Mouse (Mus musculus) embryonic facial prominence, embryonic 15.5 days (tissue): ENCODE results near the gene Lrrc74a. TPM values are rescaled to one million over a fixed set of nuclear protein-coding genes. Genes with fewer than 3 reads are reported as not detected.

ENCODE experiments used
- ATAC-seq: fragments of 200-750 bp; cut with Nextera tagmentation; 2 replicates; pipeline ENCODE4 v1.8.0; 2017; ENCODE audit warnings: low read depth, moderate TSS enrichment; ENCODE audit not compliant: insufficient number of reproducible peaks, low FRiP score, low TSS enrichment
- H3K27ac ChIP-seq: fragments of 300-500 bp; sonication (generic); replicated peaks from 2 replicates; pipeline ENCODE4 v1.5.1; 2015; ENCODE audit warnings: mild to moderate bottlenecking, inconsistent platforms
- H3K27me3 ChIP-seq: fragments of 300-500 bp; sonication (generic); 2 replicates; pipeline ENCODE4 v1.6.1; 2015; ENCODE audit warnings: inconsistent platforms
- H3K36me3 ChIP-seq: fragments of 300-500 bp; sonication (generic); 2 replicates; pipeline ENCODE4 v1.6.1; 2015; ENCODE audit warnings: mild to moderate bottlenecking, inconsistent platforms
- H3K4me1 ChIP-seq: fragments of 300-500 bp; sonication (generic); 2 replicates; pipeline ENCODE4 v1.6.1; 2015; ENCODE audit warnings: inconsistent platforms
- H3K4me2 ChIP-seq: fragments of 300-500 bp; sonication (generic); replicated peaks from 2 replicates; pipeline ENCODE4 v1.6.1; 2015; ENCODE audit warnings: mild to moderate bottlenecking, inconsistent platforms
- H3K4me3 ChIP-seq: fragments of 300-500 bp; sonication (generic); replicated peaks from 2 replicates; pipeline ENCODE4 v1.5.1; 2015; ENCODE audit warnings: mild to moderate bottlenecking, inconsistent platforms
- H3K9ac ChIP-seq: fragments of 300-500 bp; sonication (generic); 2 replicates; pipeline ENCODE4 v1.6.1; 2015; ENCODE audit warnings: inconsistent platforms
- H3K9me3 ChIP-seq: fragments of 300-500 bp; sonication (generic); replicated peaks from 2 replicates; pipeline ENCODE4 v1.6.1; 2016; ENCODE audit warnings: inconsistent platforms
- WGBS: fragments of 180-500 bp; shearing (Covaris S2); methylation state at CpG from one replicate; pipeline ENCODE4 v1.1.7; 2015; 5-methylcytosine and 5-hydroxymethylcytosine counted together
- polyA plus RNA-seq: library from polyadenylated mRNA; unstranded; fragments of >200 nt; fragmentation: Nextera tagmentation; extraction: Ambion mirVana; gene quantifications from 2 replicates; pipeline ENCODE4 v1.2.1, GENCODE M21; 2015

Lrrc74a gene
- polyA plus RNA-seq, 1 experiment from 2014 or later = not detected

DNA sequence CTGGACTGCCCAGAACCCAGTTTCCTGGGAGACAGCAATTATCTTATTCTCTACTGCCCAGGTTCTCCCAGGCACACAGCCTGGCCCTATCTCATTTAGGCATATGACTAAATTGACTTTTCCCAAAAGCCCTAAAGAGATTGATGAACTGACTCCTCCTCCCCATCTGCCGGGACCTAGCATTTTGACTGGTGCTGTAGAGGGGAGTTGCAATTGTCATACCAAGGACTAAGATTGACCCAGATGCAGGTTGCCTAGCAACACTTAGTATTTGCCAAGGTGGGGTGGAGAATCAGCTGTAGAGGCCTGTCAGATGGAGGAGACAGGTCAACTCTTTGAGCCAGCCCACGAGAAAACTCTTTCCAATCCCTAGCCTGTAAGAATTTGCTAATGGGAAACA lies 36.2 kb upstream of the Lrrc74a start:
- Histone ChIP-seq H3K27ac (no peak overlapping the region), H3K36me3 (peaks cover 8% of the 10 kb centered on the region; the same call in 1 of the 2 replicates)
- 84% methylated on average over 2 of the region's 2 CpGs for WGBS

DNA sequence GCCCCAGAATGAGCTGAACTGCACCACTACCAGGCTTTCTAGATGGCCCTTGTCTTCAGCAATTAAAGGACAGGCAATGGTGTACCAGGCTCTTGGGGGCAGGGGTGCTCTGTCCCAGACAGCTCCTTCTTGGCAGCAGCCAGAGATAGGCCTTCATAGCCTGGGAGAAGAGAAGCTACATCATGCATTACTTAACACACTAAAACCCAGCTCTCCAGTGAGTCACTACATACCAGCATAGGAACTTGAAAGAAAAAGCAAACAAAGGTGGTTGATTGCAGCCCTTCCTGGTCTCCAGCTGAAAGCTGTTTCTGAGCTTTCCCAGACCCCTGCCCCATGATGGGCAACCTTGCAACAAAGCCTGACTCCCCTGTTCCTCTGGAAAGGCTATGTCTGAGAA lies 35.6 kb upstream of the Lrrc74a start:
- ATAC-seq = no peak
- no peaks in the 10 kb centered on the region; the same call in 1 of the 2 replicates for H3K9me3 ChIP-seq
- H3K9ac ChIP-seq = no peak overlapping the region
- H3K27me3 ChIP-seq = no peaks in the 10 kb centered on the region
- peaks cover 8% of the 10 kb centered on the region; the same call in 1 of the 2 replicates for H3K36me3 ChIP-seq
- H3K4me1 ChIP-seq = peaks cover 21% of the 10 kb centered on the region; the same call in 1 of the 2 replicates
- no peak overlapping the region for H3K4me2 ChIP-seq
- H3K27ac ChIP-seq = no peak overlapping the region
- H3K4me3 ChIP-seq = no peak overlapping the region

More for the DNA sequence above, 36.2 kb upstream of the Lrrc74a start:
- Histone ChIP-seq H3K4me3 (no peak overlapping the region), H3K4me2 (no peak overlapping the region), H3K27me3 (no peaks in the 10 kb centered on the region), H3K4me1 (peaks cover 21% of the 10 kb centered on the region; the same call in 1 of the 2 replicates), H3K9ac (no peak overlapping the region), H3K9me3 (no peaks in the 10 kb centered on the region; the same call in 1 of the 2 replicates)
- ATAC-seq = no peak

DNA sequence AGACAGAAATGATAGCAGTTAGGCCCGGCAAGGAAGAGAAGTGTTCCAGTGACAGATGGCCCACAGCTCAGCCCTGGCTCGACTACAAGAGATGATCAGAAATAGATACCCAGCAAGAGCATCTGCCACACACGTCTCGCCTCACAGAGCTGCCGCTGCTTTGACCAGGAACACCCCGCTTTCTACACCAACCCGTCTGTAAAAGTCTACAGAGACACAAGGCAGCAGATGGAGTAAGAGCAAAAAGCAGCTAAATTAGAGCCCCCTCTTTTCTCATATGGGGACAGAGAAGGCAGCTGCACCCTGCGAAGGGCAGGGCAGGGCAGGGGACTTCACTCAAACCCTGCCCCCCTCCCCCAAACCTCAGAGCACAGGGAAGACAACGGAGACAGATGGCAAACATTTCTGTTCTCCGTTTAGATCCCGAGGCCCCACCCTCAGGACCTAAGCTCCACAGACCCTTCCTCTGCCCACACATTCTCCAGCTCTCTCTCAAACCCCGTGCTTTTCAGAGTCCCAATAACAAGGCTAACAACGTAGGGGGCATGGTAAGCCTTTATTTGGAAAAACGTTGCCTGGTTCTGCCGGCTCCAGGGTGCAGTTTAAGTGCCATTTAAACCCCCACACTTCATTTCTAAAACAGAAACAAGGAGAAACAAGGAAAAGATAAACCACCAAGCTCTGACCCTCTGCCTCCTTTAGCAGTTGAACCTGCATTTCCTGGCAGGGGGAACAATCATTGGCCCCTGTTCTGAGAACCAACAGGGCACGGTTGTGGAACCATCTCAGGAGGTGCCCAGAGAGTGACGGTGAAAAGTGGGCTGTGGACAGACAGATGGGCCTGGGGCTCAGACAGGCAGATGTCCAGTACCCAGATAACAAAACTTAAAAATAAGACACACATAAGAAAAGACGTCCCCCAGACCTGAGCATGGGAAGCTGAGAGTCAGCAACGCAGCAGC lies 33.9 kb upstream of the Lrrc74a start:
- Histone ChIP-seq H3K9ac (no peak overlapping the region), H3K9me3 (no peaks in the 10 kb centered on the region; the same call in 1 of the 2 replicates), H3K27ac (peak overlapping the region; percentile 3; the same call in 1 of the 2 replicates), H3K36me3 (peaks cover 12% of the 10 kb centered on the region; the same call in 1 of the 2 replicates), H3K4me2 (no peak overlapping the region; the same call in 1 of the 2 replicates), H3K27me3 (no peaks in the 10 kb centered on the region), H3K4me3 (no peak overlapping the region), H3K4me1 (peaks cover 21% of the 10 kb centered on the region; the same call in 1 of the 2 replicates)
- no peak; the same call in 1 of the 2 replicates for ATAC-seq
- 25% methylated on average over 19 of the region's 19 CpGs for WGBS

DNA sequence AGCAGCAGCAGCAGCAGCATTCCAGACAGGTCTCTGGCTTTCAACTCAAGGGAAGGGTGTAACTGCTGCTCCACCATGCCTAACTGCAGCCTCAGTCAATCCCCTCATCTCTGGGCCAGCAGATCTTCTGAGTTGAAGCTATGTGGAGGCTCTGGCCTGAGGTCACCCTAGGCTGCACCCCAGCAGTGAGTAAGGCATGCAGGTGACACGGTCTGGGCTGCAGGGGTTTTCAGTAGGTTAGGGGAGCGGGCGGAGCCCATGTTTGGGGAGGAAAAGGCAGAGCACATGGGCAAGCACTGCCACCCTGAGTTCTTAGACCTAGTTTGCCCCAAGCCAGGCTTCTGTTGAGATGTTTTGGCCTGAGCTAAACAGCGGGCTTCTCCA lies 33.2 kb upstream of the Lrrc74a start:
- Histone ChIP-seq H3K4me2 (no peak overlapping the region), H3K9ac (no peak overlapping the region), H3K36me3 (peaks cover 10% of the 10 kb centered on the region; the same call in 1 of the 2 replicates), H3K4me1 (peaks cover 21% of the 10 kb centered on the region; the same call in 1 of the 2 replicates), H3K9me3 (no peaks in the 10 kb centered on the region; the same call in 1 of the 2 replicates), H3K27ac (no peak overlapping the region), H3K27me3 (no peaks in the 10 kb centered on the region), H3K4me3 (no peak overlapping the region)
- 67% methylated on average over 4 of the region's 4 CpGs for WGBS
- no peak for ATAC-seq

DNA sequence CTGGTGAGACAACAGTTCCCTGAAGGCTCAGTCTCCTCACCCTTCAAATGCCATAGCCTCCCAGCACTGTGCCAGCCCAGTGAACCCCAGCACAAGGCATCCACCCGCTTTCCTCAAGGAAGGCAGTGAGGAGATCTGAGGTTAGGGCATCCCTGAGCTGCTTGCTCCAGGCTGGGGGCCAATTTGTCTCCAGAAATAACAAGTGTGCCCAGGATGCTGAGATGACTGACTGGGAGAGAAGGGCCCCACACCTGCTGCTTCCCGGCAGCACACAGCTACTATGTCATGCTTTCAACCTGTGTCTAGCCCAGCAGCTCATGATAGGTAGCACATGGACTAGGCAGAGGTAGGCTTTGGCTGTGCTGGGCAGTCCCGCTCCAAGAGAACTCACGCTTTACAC lies 32.7 kb upstream of the Lrrc74a start:
- Histone ChIP-seq H3K4me3 (no peak overlapping the region), H3K4me1 (peaks cover 21% of the 10 kb centered on the region; the same call in 1 of the 2 replicates), H3K27ac (no peak overlapping the region), H3K4me2 (no peak overlapping the region), H3K9me3 (no peaks in the 10 kb centered on the region; the same call in 1 of the 2 replicates), H3K27me3 (no peaks in the 10 kb centered on the region), H3K9ac (no peak overlapping the region), H3K36me3 (peaks cover 5% of the 10 kb centered on the region; the same call in 1 of the 2 replicates)
- ATAC-seq = no peak
- whole genome bisulfite sequencing = 80% methylated on average over 4 of the region's 4 CpGs

DNA sequence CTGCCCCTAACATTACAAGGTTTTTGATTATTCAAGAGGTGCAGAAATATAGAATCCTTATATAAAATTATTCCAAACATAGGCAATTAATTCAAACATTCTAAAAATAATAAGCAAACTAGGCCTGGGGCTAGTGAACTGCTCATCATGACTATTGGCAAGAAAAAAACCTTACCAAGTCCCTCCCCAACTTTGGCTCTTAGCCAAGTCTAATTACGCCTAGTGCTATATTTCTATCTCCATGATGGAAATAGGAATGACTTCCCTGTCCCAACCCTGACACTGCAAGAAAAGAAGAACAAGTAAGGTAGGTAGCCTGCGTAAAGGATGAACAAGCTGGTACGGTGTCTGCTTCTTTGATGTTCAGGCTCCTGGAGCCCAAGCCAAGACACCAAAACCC lies 31.5 kb upstream of the Lrrc74a start:
- H3K9ac ChIP-seq = no peak overlapping the region
- 0 out of 2 replicates have a peak, but pooled peaks cover 3% of the 10 kb centered on the region for H3K36me3 ChIP-seq
- WGBS = 75% methylated on average over 3 of the region's 3 CpGs
- no peak for ATAC-seq
- no peaks in the 10 kb centered on the region for H3K9me3 ChIP-seq
- peaks cover 21% of the 10 kb centered on the region; the same call in 1 of the 2 replicates for H3K4me1 ChIP-seq
- H3K27ac ChIP-seq = no peak overlapping the region
- no peak overlapping the region for H3K4me2 ChIP-seq
- no peak overlapping the region for H3K4me3 ChIP-seq
- no peaks in the 10 kb centered on the region for H3K27me3 ChIP-seq

DNA sequence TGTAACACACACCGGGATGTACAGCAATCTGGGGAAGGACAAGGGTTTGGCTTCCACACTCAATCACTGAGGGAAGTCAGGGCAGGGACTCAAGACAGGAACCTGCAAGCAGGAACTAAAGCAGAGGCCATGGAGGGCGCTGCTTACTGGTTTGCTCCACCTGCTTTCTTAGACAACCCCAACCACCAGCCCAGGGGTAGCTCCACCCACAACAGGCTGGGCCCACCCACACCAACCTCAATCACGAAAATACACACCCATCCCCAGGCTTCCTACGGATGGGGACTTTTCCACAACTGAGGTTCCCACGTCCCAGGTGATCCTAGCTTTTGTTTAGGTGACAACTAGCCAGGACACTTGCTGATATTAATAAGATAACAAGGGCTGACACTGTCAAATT lies 28.3 kb upstream of the Lrrc74a start:
- Histone ChIP-seq H3K36me3 (0 out of 2 replicates have a peak, but pooled peaks cover 3% of the 10 kb centered on the region), H3K4me1 (peaks cover 4% of the 10 kb centered on the region; the same call in 1 of the 2 replicates), H3K27ac (no peak overlapping the region), H3K9me3 (no peaks in the 10 kb centered on the region), H3K4me2 (no peak overlapping the region), H3K9ac (no peak overlapping the region), H3K4me3 (no peak overlapping the region), H3K27me3 (no peaks in the 10 kb centered on the region)
- 79% methylated on average over 5 of the region's 5 CpGs for WGBS
- ATAC-seq = no peak

DNA sequence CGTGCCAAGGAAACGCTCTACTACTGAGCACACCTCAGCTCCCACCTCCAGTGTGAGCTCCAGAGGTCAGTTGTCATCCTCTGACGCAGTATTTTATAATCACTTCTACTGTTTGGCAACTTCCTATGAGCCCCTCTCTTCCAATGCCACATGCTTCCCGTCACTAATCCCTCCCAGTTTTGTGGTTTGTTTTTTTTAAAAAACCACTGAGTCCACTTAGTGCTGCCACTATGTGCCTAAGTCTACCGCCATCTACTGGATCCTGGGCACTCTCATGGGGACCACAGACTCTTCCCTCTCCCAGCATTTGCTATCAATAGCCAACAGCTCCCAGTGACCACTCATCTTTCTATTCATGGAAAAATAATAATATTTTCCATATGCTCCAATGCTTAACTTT lies 20.1 kb upstream of the Lrrc74a start:
- 62% methylated on average over 5 of the region's 5 CpGs for WGBS
- no peak for ATAC-seq
- Histone ChIP-seq H3K27me3 (no peaks in the 10 kb centered on the region), H3K4me2 (no peak overlapping the region), H3K9me3 (no peaks in the 10 kb centered on the region), H3K9ac (no peak overlapping the region), H3K27ac (no peak overlapping the region), H3K4me3 (no peak overlapping the region), H3K4me1 (no peaks in the 10 kb centered on the region), H3K36me3 (no peaks in the 10 kb centered on the region)

DNA sequence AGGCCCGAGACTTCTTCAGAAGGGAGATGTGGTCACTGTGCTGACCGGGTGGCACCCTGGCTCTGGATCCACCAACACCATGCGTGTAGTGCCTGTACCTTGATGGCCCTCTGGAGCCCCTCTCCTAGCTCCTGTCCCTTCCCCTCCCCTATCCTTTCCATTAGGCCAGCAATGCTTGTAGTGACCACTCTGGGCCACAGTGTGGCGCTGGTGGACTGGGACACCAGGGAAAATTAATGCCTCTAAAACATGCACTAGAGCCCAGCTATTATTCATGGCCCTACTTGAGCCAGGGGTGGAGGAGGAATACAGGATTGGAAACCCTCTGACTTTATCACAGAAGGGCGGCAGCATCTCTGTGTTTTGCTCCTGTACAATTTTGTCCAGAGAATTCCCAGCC lies 18.8 kb upstream of the Lrrc74a start:
- 0 out of 2 replicates have a peak, but pooled peaks have one; percentile 30 for ATAC-seq
- Histone ChIP-seq H3K27ac (no peak overlapping the region), H3K9ac (no peak overlapping the region), H3K36me3 (no peaks in the 10 kb centered on the region), H3K4me1 (peaks cover 8% of the 10 kb centered on the region), H3K9me3 (no peaks in the 10 kb centered on the region), H3K27me3 (no peaks in the 10 kb centered on the region), H3K4me2 (no peak overlapping the region), H3K4me3 (no peak overlapping the region)
- WGBS = 63% methylated on average over 5 of the region's 5 CpGs

DNA sequence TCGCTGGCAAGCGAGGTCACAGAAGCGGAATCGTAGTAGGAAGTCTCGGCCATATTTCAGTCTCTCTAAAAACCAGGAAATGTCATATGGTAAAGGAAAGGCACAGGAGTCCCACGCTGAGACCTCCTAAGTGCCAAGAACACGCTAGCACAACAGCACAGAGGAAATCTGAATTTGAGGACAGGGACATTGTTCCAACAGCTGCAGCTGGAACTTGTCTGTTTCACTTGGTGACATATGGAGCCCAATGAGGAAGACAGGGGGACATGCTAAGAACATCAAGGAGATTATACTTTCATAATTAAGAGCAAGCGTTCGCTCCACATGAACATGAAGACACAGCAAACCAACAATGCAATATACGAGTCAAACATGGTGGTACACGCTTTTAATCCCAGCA lies 17.2 kb upstream of the Lrrc74a start:
- H3K27ac ChIP-seq = no peak overlapping the region
- peaks cover 17% of the 10 kb centered on the region for H3K4me1 ChIP-seq
- H3K4me3 ChIP-seq = no peak overlapping the region
- no peak overlapping the region for H3K9ac ChIP-seq
- no peaks in the 10 kb centered on the region for H3K9me3 ChIP-seq
- 78% methylated on average over 11 of the region's 11 CpGs for WGBS
- no peak overlapping the region for H3K4me2 ChIP-seq
- no peaks in the 10 kb centered on the region for H3K27me3 ChIP-seq
- H3K36me3 ChIP-seq = no peaks in the 10 kb centered on the region
- no peak for ATAC-seq

DNA sequence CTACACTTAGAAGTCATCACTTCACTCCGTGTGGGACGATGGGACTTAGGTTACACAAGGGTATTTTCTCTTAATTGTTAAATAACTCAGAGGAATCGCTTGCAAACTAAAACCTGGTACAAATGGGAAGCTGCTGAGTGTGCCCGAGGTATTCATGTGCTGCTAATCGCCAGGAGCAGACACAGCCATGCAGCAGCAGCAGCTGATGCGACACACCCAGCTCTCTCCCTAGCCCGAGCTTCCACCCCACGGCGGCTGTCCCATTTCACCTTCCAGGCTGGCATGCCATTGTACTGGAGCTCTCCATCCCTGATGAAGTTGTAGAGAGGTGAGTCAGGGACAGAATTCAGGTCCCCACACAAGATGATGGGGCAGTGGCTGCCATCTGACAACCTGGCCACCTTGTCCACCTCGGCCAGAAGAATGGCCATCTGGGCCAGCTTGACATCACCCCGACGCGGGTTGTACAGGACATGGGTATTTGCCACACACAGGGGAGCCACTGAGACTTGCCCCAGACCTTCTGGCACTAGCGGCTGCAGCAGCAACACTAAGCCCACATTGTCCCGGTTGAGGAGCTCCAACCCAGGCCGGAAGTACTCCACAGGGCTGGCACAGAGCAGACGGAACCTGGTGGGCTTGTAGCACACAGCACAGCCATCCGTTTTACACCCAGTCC lies 14.1 kb upstream of the Lrrc74a start:
- Histone ChIP-seq H3K4me3 (no peak overlapping the region), H3K4me1 (peaks cover 27% of the 10 kb centered on the region), H3K27me3 (no peaks in the 10 kb centered on the region), H3K36me3 (no peaks in the 10 kb centered on the region), H3K4me2 (no peak overlapping the region), H3K27ac (no peak overlapping the region), H3K9me3 (no peaks in the 10 kb centered on the region), H3K9ac (no peak overlapping the region)
- ATAC-seq = no peak
- WGBS = 68% methylated on average over 18 of the region's 18 CpGs
